Mouse (Mus musculus) G1E (cell line): Measurements from ENCODE around the gene Tpcn1. TPM values are rescaled to one million over a fixed set of nuclear protein-coding genes. Genes with fewer than 3 reads are reported as not detected.

Experiments used
- ATAC-seq: 2 replicates; pipeline ENCODE4 v1.8.0; 2016; ENCODE audit warnings: mild to moderate bottlenecking; ENCODE audit not compliant: insufficient number of reproducible peaks, poor library complexity, low FRiP score, severe bottlenecking; ENCODE audit errors: extremely low read depth
- DNase-seq: peaks from one replicate; pipeline ENCODE4 v3.0.0; 2012; ENCODE audit warnings: low spot score
- H3K27me3 ChIP-seq: 2 replicates; pipeline ENCODE4 v1.6.1; 2012; ENCODE audit warnings: mild to moderate bottlenecking, low read length, inconsistent platforms; ENCODE audit not compliant: insufficient read depth
- H3K36me3 ChIP-seq: replicated peaks from 2 replicates; pipeline ENCODE3; 2012; ENCODE audit warnings: mild to moderate bottlenecking, inconsistent platforms
- H3K4me1 ChIP-seq: 2 replicates; pipeline ENCODE4 v1.6.1; 2012; ENCODE audit warnings: low read depth, low read length, inconsistent platforms, mixed read lengths; ENCODE audit not compliant: insufficient read depth
- H3K4me3 ChIP-seq: 2 replicates; pipeline ENCODE4 v1.5.1; 2012; ENCODE audit warnings: low read depth, mild to moderate bottlenecking, inconsistent platforms, low read length, moderate library complexity, mixed read lengths
- H3K9me3 ChIP-seq: replicated peaks from 2 replicates; pipeline ENCODE4 v1.6.1; 2012; ENCODE audit warnings: inconsistent platforms
- CTCF ChIP-seq: IDR thresholded peaks from 2 replicates; pipeline ENCODE4 v1.5.1; 2012; ENCODE audit warnings: low read depth, low read length, inconsistent platforms, mixed read lengths
- GATA1 ChIP-seq: IDR thresholded peaks from 2 replicates; pipeline ENCODE4 v1.6.1; 2012; ENCODE audit warnings: borderline replicate concordance, low read length, inconsistent platforms, mixed read lengths
- GATA2 ChIP-seq: IDR thresholded peaks from 2 replicates; pipeline ENCODE4 v1.6.1; 2012; ENCODE audit warnings: low read depth, low read length, inconsistent platforms, borderline replicate concordance
- POLR2AphosphoS5 ChIP-seq: IDR thresholded peaks from 2 replicates; pipeline ENCODE4 v1.6.1; 2012; ENCODE audit warnings: low read depth, low read length, inconsistent platforms; ENCODE audit not compliant: insufficient replicate concordance
- TAL1 ChIP-seq: conservative IDR thresholded peaks from 2 replicates; pipeline ENCODE4 v1.6.1; 2012; ENCODE audit warnings: low read depth, low read length, inconsistent platforms, mixed read lengths
- polyA plus RNA-seq: library from polyadenylated mRNA; stranded (reverse); fragments of >175 nt; gene quantifications from 2 replicates; pipeline ENCODE4 v1.2.3, GENCODE M21; 2012
- total RNA-seq, 2 experiments: library from RNA; stranded (forward) in 1 of 2; stranded (reverse) in 1 of 2; fragments of 200-1000 nt in 1 of 2; fragments of >200 nt in 1 of 2; fragmentation: Nextera tagmentation in 1 of 2; gene quantifications; 2 replicates each; pipeline ENCODE4 v1.2.3; 2014 to 2017

Gene Tpcn1
- total and polyA plus RNA-seq, 3 experiments, result 3.2 to 51.6 (median 33.2) TPM

GRCm38 (mm10) chr5:120567761-120568211, 20.7 kb downstream of the Tpcn1 start:
- ATAC-seq (no peak), DNase-seq (no peak)
- Histone ChIP-seq H3K4me1 (peaks cover 23% of the 10 kb centered on the region), H3K27me3 (no peaks in the 10 kb centered on the region), H3K9me3 (no peaks in the 10 kb centered on the region), H3K36me3 (peaks cover 93% of the 10 kb centered on the region), H3K4me3 (no peak overlapping the region)
- TF ChIP-seq TAL1 (no peak), CTCF (no peak), GATA2 (no peak), GATA1 (no peak), POLR2AphosphoS5 (no peak)

- Histone ChIP-seq H3K36me3 (peaks cover 89% of the 10 kb centered on the region), H3K27me3 (no peaks in the 10 kb centered on the region), H3K9me3 (no peaks in the 10 kb centered on the region), H3K4me3 (no peak overlapping the region), H3K4me1 (peaks cover 23% of the 10 kb centered on the region)
- ATAC-seq (no peak), DNase-seq (no peak)
- TF ChIP-seq CTCF, result no peak
Observed at GRCm38 (mm10) chr5:120567253-120567701, 21.2 kb downstream of the Tpcn1 start.

- no peak for TF ChIP-seq GATA1
- TF ChIP-seq POLR2AphosphoS5, result no peak
- TF ChIP-seq CTCF, result no peak
- no peak for TF ChIP-seq TAL1
- no peak for TF ChIP-seq GATA2
- DNase-seq (no peak), ATAC-seq (no peak)
- Histone ChIP-seq H3K4me1 (peaks cover 23% of the 10 kb centered on the region), H3K36me3 (peaks cover 88% of the 10 kb centered on the region), H3K9me3 (no peaks in the 10 kb centered on the region), H3K4me3 (no peak overlapping the region), H3K27me3 (no peaks in the 10 kb centered on the region)
Observed at GRCm38 (mm10) chr5:120566681-120567252, 21.7 kb downstream of the Tpcn1 start.

- no peaks in the 10 kb centered on the region for H3K27me3 ChIP-seq
- no peak overlapping the region for H3K4me3 ChIP-seq
- DNase-seq (no peak), ATAC-seq (no peak)
- peaks cover 83% of the 10 kb centered on the region for H3K36me3 ChIP-seq
- H3K4me1 ChIP-seq, result peaks cover 23% of the 10 kb centered on the region
- no peaks in the 10 kb centered on the region for H3K9me3 ChIP-seq
- TF ChIP-seq TAL1, result no peak
- no peak for TF ChIP-seq CTCF
- TF ChIP-seq GATA2, result no peak
- no peak for TF ChIP-seq GATA1
- TF ChIP-seq POLR2AphosphoS5, result no peak
Observed at GRCm38 (mm10) chr5:120566101-120566500, 22.4 kb downstream of the Tpcn1 start.

GRCm38 (mm10) chr5:120565171-120565905, 23.1 kb downstream of the Tpcn1 start:
- ATAC-seq (no peak), DNase-seq (no peak)
- no peak overlapping the region for H3K4me3 ChIP-seq
- peaks cover 81% of the 10 kb centered on the region for H3K36me3 ChIP-seq
- peaks cover 17% of the 10 kb centered on the region for H3K4me1 ChIP-seq
- H3K27me3 ChIP-seq, result no peaks in the 10 kb centered on the region
- no peaks in the 10 kb centered on the region for H3K9me3 ChIP-seq
- TF ChIP-seq GATA2, result no peak
- no peak for TF ChIP-seq CTCF
- TF ChIP-seq TAL1, result no peak
- no peak for TF ChIP-seq GATA1
- TF ChIP-seq POLR2AphosphoS5, result no peak

GRCm38 (mm10) chr5:120563914-120564311, 24.6 kb downstream of the Tpcn1 start:
- H3K36me3 ChIP-seq, result peaks cover 79% of the 10 kb centered on the region
- H3K4me1 ChIP-seq, result peaks cover 8% of the 10 kb centered on the region
- no peak for TF ChIP-seq CTCF
- TF ChIP-seq POLR2AphosphoS5, result no peak
- no peak for TF ChIP-seq TAL1
- TF ChIP-seq GATA1, result no peak
- no peaks in the 10 kb centered on the region for H3K9me3 ChIP-seq
- no peak for ATAC-seq
- no peak for DNase-seq
- H3K4me3 ChIP-seq, result no peak overlapping the region
- H3K27me3 ChIP-seq, result no peaks in the 10 kb centered on the region

GRCm38 (mm10) chr5:120562956-120563913, 25.2 kb downstream of the Tpcn1 start:
- DNase-seq (no peak), ATAC-seq (no peak)
- no peaks in the 10 kb centered on the region for H3K9me3 ChIP-seq
- peaks cover 79% of the 10 kb centered on the region for H3K36me3 ChIP-seq
- TF ChIP-seq GATA2, result no peak
- TF ChIP-seq GATA1, result no peak
- TF ChIP-seq TAL1, result no peak
- no peak for TF ChIP-seq POLR2AphosphoS5
- TF ChIP-seq CTCF, result no peak
- H3K4me3 ChIP-seq, result no peak overlapping the region
- H3K27me3 ChIP-seq, result no peaks in the 10 kb centered on the region
- peaks cover 7% of the 10 kb centered on the region for H3K4me1 ChIP-seq
